Mouse (Mus musculus) left cerebral cortex, adult 9 months (tissue): Measurements from ENCODE around the gene 1700023F06Rik.

Experiments used
- DNase-seq, 2 experiments: peaks; one replicate each; pipeline ENCODE4 v3.0.0; 2022; ENCODE audit warnings: low spot score in 2 of 2

The 1700023F06Rik gene

GRCm38 (mm10) chr11:103184891-103185290 is 23.5 kb downstream of the 1700023F06Rik start:
- no peak for DNase-seq

GRCm38 (mm10) chr11:103181911-103182310 is 26.4 kb downstream of the 1700023F06Rik start:
- no peak for DNase-seq

DNA sequence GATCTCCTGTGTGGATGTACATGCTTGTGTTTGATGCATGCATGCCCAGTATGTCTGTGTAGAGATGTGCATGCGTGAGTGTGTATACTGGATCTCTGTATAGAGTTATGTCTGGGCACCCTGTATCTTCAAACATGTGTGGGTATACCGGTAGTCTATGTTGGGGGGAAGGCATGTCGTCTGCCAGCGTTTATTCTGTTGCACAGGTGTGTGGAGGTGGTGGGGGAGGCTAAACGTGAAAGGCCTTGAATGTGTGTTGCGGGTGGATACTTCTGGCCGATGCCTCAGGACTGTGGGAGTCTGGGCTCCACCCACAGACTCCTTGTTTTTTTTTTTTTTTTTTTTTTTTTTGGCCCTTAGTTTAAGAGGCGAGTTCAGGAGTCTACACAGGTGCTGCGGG is 27.0 kb downstream of the 1700023F06Rik start:
- DNase-seq: no peak

DNA sequence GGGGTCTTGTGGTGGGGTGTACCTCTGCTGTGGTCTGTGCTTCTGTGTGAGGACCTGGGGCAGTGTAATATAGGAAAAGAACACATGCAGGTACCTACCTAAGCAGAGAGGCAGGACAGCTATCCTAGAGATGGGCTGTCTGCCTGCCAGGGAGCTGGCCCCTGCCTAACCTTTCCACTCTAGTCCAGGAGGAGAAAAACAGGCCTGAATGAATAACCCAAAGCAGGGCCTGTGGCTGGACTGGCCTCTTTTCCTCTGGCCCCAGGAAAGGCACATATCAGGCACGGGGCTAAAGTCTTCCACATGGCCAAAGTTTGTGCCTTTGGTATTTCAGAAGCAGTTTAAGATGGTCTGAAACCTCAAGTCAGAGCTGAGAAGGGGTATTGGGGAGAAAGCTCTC is 27.9 kb downstream of the 1700023F06Rik start:
- no peak for DNase-seq

DNA sequence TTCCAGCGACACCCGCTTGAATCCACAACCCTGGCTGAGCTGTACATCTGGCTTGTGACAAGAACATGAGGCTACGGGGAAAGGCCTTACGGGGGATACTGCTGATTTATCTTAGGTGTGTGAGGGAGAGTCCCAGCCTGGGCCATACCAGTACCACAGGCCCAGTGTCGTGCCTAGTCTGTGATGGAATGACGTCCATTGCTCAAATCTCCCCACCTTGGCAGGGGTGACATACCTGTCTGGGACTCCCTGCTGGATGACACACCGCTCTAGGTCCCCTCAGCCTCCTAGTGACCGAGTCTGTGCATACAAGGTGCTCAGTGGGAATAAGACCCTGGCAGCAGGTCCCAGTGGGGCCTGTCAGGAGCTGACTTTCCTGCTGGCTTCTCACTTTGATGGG is 29.6 kb downstream of the 1700023F06Rik start:
- no peak for DNase-seq

DNA sequence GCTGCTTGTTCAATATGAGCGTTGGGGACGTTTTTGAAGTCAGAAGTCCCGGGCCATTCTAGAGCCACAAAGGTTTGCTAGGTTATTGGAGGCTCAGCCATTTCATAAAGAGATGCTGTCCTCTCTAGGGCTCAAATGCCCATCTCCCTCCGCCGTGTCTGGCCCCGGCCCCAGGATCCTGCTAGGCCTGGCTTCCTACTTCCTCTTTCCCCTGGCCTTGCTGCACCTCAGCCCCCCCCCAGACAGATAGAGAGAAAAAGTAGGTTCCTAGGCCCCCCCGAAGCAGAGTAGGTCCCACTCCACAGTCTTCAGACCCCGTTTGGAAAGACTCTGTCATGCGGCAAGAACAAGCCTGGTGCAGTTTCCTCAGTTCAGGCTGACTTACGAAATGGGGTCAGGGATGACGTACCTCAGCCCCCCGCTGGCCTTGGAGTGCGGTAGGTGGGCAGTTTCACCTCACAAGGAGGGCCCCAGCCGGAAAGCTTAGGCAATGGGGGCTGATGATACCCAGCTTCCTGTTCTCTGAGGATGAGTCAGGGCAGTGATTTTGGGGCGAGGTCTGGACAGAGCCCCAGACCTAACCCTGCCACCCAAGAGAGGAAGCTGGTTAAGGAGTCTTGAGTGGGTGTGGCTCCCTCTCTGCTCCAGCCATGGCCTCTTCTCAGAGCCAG is 30.4 kb downstream of the 1700023F06Rik start:
- DNase-seq: no peak

DNA sequence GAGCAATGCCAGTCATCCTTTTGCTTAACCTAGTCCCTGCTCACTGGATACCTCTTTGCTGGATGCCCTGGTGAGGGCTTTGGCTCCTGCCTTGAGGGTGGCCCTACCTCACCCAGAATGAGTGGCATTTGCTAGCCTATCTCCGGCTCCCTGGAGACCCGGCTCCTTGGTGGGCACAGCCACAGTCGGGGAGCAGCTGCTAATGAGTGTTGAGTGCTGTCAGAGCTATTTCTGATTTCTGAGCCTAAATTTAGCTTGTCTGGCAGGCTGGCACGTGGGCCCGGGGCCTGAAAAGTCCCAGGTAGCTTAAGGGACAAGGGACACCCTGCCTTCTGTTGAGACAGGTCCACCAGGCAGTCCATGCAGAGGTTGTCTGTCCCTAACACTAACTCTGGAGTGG is 31.1 kb downstream of the 1700023F06Rik start:
- DNase-seq: no peak

- DNase-seq: no peak
These were observed 31.8 kb downstream of the 1700023F06Rik start for GRCm38 (mm10) chr11:103176510-103176909.

DNA sequence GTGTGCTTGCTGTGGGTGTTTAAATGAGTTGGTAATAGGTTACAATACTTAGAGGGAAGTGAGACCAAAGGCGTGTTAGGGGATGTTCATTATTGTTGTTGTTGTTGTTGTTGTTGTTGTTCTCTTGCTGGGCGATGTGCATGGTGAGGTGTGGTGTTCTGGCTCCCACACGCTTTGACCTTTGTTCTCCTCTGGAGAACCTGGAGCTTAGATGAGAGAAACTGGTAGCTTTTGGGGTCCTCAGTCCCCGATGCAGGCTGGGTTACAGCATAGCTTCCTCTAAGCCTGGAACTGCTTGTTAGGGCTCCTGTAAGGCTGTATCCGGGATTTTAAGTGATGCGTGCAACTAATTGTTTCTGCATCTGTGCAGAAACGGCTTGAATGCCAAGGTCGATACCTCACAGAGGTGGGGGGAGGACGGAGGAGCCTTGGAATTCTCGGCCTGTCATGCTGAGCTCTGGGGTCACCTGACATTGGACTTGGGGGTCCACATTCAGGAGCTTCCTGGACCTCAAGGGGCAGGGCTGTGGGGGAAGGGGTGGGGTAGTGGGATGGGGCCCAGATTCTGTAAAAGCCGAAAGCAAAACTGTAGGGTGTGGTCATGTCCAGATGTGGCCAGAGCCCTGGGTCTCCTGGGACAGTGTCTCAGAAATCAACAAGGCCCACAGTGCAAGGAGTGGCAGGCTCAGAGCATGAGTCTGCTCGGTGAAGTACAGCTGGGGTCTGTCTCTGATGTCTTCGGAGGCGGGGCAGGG is 32.5 kb downstream of the 1700023F06Rik start:
- no peak for DNase-seq

- DNase-seq: no peak
These were observed 33.4 kb downstream of the 1700023F06Rik start for GRCm38 (mm10) chr11:103174891-103175391.

DNA sequence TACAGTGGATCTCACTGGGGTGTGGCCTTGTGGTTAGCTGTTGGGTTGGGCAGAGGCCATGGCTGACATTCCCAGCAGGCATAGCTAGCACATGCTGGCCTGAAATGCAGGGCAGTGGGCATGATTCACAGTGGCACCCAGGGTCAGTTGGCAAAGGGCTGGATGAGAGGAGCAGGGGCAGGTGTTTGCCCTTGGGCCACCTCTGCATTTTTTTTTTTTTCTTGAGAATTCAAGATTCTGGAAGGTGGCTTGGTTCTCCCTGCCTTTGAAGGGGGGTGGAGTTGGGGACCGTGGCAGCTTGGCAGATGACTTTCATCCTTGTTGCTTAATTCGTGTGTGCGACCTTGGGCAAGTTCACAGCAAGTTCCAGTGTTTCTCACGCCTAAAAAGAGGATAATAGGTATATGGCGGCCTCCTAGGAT is 33.9 kb downstream of the 1700023F06Rik start:
- no peak for DNase-seq

DNA sequence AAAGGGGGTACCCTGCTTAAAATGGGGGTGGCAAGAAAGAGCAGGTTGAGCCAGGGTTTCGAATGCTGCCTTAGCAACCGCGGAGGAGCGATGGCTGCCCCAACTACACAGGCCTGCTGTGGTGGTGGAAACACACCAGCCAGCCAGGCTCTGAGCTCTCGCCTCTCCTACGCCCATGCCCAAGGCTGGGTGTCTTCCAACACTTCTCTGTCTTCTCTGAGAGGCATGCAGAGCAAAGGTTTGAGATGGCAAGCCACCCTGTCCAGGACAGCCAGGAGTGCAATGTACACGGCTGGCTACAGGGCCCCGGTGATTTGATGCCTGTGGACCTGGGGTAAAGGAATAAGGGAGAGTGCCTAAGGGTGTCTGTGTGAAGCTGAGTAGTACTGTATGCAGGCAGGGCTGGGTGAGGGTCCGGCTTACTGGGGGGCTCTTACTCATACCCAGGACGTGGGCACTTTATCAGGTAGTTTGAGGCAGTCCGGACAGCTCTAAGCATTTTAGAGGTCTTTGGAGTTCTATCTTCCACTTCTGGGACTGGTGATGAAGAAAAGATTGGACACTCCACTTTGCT is 34.5 kb downstream of the 1700023F06Rik start:
- no peak for DNase-seq

- DNase-seq: no peak
These were observed 35.2 kb downstream of the 1700023F06Rik start for GRCm38 (mm10) chr11:103173041-103173770.

GRCm38 (mm10) chr11:103172392-103173040 is 35.8 kb downstream of the 1700023F06Rik start:
- no peak for DNase-seq

DNA sequence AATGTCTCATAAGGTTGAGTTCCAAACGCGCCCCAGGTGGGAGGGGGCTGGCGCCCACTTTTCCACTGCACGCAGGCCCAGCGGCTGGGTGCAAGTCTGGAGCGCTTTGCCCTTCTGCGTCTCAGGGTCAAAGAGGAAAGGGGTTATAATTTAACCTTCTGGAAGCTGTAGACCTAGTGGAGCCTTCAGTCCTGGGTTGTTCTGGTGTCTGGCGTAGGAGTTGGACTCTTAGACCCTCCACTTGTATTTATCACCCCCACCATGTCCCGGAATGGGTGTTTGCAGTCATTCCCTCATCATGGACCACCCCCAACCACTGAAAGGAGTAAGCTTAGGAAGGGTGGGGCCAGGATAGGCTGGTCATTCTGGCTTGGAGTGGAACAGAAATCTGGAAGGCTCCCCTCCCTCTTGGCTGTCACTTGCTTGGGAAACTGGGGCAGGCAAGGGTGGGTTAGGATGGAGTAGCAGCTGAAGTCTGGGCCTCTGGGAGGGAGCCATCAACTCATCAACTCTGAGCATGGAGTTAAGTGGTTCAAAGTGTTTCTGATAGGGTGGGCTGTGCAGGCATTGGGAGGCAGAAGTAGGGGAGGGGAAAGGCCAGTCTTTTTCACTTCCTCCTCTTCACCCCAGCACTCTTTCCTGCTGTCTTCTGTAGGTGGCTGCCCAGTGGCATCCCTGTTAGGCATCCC is 36.5 kb downstream of the 1700023F06Rik start:
- no peak for DNase-seq

GRCm38 (mm10) chr11:103171286-103171620 is 37.1 kb downstream of the 1700023F06Rik start:
- DNase-seq: no peak

DNA sequence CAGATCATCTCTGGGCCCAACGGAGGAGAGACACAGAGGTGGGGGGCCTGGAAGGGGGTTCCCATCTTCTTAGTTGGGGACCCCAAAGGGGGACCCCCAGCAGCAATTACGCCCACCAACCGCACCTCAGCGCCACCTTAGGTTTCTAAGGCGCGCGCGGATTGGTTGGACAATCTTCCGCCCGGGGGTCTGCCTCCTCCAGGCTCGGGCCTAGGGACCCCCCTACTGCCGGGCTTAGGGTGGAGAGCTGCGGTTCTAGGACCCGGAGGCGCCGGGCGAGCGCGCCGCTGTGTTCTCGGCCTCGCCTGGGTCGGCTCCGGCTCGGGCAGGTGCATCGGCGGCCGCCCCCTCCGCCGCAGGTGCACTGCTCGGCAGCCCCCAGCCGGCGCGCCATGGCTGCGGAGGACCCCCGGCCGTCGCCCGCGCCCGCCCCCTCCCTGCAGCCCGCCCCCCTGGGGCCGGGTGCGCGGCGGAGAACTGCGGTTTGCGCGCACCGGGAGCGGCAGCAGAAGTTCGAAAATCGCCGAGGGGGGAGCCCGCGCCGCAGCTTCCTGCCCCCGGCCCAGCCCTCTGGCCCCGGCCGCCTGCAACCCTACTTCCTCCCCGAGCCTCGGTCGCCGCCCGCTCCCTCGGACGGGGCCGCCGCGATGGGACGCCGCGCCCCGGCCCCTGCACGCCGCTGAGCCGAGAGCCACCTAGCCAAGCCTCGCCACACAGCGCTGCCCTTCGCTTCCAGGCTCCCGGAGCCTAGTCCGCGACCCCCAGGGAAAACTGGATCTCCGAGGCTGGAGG is 37.7 kb downstream of the 1700023F06Rik start, which contains the start of gene Fmnl1:
Gene Fmnl1 (plus strand): TSS at position 614 of the 792 bp plus-strand sequence.
- no peak for DNase-seq

DNA sequence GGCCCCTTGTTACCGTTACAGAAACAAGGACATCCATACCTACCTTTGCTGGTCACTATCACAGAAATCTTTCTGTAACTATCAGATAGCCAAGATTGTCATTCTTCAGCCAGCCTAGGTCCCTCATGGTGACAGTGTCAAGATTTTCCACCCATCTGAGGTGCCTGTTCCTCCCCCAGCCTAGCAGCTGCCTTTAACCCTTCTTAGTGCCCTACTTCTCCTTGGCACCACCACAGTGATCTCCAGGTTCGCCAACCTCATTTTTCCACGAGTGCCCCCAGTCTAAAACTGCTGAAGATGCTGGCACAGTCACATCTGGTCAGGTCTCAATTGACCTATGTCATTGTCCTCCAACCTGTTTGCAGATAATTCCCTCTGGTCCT is 38.3 kb downstream of the 1700023F06Rik start:
- DNase-seq: no peak

DNA sequence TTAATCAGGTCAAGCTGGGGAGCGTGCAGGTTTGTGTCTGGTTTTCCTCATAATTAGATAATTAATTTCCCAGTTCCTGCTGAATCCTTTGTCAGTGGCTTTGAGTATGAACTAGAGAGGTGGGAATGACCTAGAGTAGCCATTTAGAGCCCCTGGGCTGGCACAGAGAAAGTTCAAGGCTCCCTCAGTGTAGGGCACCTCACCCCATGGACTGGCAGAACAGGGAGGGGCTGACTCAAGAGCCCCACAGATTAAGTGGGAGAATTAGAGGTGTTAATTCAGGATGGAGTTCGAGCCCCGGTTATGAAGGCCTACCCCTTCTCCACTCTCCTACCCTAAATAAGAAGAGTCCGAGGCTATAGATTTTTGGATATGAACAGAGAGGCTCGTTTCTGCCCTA is 38.7 kb downstream of the 1700023F06Rik start:
- DNase-seq: no peak
